Mouse (Mus musculus): Measurements from ENCODE around the gene Gm9887.

GRCm38 (mm10) chr12:69371421-69371853 lies 821 bp downstream of the Gm9887 start:
- TF ChIP-seq POLR2A (IDR thresholded peaks at IDR 0.05; ENCODE audit: low read depth, low read length) (no peak), CTCF (conservative IDR thresholded peaks at IDR 0.05; ENCODE audit: insufficient read depth, insufficient read length, low read depth, low read length) (peak; percentile 43)
